Mouse (Mus musculus): ENCODE results near the gene Serpinb11.

The Serpinb11 gene

DNA sequence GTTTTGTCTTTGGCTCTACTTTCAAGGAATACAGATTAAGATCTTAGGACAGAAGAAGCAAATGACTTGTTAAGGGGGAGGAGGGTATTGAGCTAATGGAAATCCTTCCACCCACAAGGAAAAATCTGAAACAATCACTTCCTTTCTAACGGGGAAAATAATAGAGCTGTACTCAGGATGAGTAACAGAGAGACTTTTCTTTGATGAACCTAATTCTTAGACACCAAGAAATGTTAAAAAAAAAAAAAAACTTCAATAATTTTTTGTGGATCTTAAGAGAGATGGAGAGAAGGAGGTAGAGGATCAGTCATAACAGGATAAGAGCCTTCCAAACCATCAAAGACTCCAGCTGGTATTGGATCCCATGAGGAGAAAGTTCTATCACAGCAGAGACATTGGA, at the start of gene Serpinb11:
TSS of gene Serpinb11 (plus strand) at position 301 of the 400 bp plus-strand sequence.
- DNase-seq (ENCODE audit: low spot score in 2 of 2) = no peak

DNA sequence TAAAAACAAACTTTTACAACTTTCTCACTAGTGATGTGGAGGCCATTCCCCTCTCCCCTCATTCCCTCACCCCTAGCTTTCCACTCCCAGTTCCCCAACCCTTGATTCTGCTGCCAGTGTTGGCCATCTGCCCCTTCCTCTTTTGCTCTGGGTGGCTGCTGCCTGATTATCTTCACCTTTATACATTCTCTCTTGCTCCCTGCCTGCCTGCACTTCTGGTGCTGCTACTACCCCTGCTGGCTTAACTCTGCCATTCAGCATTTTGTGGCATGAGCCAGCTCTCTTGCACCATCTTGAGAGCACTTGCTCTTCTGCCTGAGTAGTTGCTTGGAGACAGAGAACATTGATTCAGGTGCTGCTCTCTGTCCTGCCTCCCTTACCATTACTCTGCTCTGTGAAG, 15.0 kb upstream of the Serpinb11 start:
- DNase-seq (ENCODE audit: low spot score in 2 of 2) = no peak

DNA sequence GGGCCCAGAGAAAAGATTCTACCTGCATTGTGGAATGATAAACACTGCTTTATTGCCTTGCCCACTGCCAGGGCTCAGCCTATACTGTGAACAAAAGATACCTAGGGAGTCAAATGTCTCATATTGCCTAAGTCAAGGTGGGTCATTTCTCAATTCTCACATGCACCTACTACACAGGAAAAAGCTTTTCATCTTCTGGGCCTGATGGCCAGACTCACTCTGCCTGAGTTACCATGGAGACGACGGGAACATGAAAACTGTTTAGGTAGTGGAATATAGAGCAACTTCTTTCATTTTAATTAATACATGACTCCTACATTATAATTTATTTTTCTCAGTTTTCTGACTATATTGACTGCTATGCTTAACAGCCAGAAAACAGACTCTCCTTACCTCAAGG, 14.2 kb upstream of the Serpinb11 start:
- no peak for DNase-seq (ENCODE audit: low spot score in 2 of 2)

DNA sequence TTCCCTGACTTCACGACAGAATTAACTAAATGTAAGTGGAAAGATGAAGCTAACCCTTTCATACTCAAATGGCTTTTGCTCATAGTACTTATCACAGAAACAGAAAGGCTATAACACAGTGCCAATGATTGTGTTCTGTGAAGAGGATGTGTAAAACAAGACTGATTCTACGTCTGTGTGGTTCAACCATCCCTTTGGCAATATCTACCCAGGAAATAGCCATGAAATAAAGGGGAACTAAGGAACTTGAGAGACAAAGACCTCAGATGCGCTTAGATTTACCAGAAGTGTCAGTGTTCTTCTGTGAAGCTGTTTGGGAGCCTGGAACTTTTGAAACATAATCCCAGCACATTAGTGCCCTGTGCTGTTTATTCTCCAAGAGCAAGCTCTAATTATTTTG, 10.6 kb upstream of the Serpinb11 start:
- no peak for DNase-seq (ENCODE audit: low spot score in 2 of 2)

DNA sequence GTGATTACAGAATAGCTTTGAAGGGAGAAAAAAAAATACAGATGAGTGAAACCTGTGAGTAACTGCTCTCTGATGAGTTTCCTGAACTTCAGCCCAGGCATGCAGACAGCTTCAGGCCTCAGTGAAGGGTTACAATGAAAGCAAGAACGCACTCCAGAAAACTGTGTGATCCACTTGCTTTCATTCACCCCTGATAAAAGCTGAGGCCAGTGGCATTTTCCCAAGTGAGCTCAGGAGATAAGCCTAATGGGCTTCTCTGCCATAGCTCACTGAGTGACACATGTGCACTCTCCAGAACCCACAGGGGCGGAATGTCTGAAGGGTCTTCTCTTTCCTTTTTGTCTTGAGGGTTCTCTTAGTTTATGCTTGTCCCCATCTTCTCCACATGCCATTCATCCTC, 9.9 kb upstream of the Serpinb11 start:
- DNase-seq (ENCODE audit: low spot score in 2 of 2) = no peak

DNA sequence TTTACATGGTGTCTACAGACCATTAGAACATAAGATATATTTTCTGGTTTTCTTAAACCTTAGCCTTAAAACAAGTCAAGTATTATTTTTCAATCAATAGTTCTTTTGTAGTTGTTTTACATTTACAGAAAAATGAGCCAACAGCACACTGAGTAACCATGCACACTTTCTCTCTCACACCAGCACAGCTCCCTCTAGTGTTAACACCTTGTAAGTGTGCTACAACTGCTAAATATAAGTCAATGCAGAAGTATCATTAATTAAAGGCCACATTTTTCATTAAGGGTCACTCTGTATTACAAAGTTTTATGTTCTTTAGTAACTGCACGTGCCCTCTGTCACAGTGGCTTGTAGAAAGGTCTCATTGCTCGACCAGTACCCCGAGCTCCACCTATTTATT, 8.0 kb upstream of the Serpinb11 start:
- DNase-seq (ENCODE audit: low spot score in 2 of 2) = no peak

DNA sequence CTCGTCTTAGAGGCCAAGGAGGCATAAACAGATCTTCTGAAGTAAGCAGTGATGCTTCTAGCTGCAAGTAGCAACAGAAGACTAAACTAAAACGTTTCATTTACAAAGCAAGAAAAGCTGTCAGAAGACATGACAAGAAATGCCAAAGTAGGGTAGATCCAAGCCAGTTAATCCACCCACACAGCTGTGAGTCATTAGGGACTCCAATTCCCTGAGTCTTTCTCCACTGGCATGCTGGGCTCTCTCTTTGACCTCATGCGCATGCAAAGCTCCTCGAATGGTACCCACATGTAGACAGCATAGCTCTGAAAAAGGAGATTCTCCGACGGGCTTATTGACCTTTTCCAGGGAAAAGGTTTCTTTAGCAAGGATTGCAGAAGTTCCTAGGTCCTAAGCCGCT, 5.0 kb downstream of the Serpinb11 start:
- no peak for DNase-seq (ENCODE audit: low spot score in 2 of 2)

DNA sequence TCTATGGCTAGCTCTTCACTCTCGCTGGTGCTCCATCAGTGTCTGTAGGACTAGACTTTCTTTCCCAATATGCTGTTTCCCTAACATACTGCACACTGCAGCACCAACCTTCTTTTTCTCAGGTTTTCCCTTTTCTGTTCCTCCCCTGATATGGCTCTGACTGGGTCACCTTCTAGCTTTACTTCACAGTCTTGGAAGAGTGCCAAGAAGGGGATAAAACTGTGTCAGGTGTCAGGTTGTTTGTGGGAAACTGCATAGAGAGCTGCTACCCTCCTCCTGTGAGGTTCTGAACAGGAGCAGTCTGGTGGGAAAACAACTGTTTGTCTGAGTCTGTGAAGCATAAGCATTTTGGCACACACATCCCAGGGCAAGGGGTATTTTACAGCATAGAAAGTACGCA, 7.9 kb downstream of the Serpinb11 start:
- no peak for DNase-seq (ENCODE audit: low spot score in 2 of 2)

DNA sequence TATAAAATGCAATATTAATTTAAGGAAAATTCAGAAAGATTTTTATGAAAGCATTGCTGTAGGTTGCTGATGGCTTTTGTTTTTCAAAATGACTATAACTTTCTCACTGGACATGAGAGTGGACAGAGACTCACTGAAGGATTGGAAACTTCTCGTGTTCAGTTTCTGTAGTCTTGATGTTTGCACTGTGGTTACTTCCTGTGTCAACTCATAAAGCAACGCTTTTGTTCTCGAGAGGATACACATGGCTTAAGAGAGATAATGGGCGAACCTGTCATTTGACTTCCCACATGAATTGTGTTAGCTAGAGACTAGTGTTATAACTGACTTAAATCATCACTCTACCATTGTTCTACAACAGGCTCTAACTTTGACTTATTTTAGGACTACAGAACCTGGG, 16.0 kb downstream of the Serpinb11 start:
- no peak for DNase-seq (ENCODE audit: low spot score in 2 of 2)

DNA sequence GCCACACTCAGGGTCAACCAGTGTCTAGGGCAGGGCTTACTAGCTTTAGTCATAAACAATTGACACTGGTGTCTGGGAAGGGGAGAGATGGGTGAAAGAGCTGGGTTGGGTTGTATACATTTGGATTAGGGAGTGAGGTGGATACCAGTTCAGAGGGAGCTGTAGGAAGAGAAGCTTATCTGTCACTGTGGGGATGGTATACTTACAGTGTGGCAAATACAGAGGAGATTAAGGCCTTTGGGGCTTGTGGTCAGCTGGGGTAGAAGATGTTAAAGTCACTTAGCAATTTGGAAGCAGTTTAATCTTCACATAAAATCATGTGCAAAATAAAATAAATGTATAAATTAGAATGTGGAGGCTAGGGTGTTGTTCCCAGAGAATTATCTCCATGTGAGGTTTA, 17.4 kb downstream of the Serpinb11 start:
- no peak for DNase-seq (ENCODE audit: low spot score in 2 of 2)

DNA sequence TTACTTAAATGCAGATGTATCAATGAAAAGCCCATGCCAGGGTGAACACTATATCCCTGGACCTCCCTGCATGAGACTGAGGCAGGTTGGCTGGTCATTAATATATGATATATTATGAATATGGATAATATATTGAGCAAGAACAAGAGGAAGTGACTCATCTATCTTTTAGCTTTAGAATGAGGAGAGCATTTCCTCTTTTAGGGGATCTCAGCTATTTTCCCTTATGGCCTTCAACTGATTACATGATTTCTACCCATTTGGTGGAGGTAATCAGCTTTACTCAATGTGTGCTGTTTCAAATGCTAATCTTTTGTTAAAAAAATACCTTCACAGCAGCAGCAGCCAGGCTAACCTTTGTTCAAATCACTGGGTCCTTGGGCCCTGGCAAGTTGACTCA, 20.5 kb downstream of the Serpinb11 start:
- no peak for DNase-seq (ENCODE audit: low spot score in 2 of 2)

DNA sequence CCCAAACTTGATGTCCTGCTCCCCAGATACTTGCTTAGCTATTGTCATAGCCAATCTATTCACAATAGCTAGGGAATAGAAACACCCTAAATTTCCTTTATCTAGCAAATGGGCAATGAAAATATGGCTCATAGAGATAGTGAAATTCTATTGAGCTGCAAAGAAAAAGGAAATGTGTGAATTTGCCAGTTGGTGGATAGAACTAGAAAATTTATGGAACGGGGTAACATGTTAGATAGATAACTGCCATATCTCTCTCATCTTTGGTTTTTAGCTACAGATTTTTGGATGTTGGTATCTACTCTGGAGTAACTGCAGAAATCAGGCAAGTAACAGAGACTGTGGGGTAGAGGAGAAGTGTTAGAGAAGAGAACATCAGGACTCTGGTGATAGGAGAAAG, 21.4 kb downstream of the Serpinb11 start:
- no peak for DNase-seq (ENCODE audit: low spot score in 2 of 2)

DNA sequence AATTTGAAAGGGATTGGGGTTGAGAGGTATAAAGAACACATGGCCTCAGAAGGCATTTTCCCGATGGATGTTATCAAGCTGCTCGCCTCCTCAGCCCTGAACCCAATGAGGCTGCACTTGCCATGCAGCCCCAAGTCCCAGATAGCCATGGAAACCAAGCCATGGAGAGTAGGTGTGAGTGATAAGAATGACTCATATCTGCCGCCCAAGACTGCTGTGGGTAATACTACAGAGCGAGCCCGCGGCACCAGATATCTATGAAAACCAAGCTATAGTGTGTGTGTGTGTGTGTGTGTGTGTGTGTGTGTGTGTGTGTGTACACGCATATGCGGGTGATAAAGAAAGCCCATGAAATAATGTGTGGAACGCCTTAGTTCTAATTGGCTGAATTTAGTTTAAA, 23.5 kb downstream of the Serpinb11 start:
- DNase-seq (ENCODE audit: low spot score in 2 of 2) = no peak

DNA sequence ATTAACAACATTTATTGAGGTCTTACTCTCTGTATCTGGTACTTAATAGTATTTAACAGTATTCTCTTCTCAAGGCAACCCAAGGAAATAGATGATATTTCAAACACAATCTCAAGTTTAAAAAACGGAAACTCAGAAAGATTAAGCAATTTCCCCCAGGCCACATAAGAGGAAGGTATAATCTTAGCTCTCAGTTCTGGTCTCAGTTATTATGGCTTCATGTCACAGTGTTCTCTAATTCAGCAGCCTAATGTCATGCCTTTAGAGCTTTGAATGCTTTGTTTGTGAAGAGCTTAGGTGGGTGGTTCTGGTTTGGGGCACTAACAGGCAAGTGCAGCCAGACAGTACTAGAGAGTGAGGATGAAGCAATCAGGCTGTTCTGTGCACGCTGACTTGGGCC, 28.8 kb downstream of the Serpinb11 start:
- no peak for DNase-seq (ENCODE audit: low spot score in 2 of 2)

DNA sequence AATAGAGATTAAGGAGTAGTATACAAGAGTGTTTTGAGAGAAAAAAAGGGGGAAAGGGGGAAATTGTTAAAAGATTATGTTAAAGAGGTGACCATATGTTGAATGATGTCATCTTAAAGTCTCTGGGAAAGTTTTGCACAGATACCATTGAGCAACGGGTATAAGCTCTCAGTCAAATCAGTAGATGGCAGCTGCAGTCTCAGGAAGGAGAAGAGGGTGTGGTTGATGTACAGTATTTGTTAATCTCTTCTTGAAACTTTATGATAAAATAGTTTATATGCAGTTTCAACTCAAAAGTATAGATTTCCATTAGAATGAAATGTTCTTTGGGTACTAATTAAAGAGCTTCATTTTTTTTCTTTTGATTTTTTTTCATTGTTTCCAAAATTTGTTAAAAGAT, 36.5 kb downstream of the Serpinb11 start:
- DNase-seq (ENCODE audit: low spot score in 2 of 2) = no peak

DNA sequence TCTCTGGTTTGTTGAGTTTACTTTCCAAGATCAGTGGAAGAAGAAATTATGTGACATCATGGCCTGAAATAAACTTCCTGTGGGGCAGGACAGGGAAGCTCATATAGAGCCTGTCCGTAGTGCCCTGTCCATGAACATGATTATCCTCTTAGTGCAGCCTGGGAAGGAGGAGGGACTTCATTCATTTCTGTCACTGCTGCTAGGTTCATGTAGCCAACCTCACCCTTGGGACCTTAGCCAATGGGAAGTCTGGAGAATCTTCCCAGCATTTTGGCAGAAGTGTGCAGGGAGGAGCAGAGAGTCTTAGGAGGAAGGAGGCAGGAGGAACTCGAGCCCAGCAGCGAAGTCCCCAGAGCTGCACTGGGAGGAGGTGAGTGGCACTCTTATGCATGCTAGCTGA, 38.4 kb downstream of the Serpinb11 start, which contains the start of gene Serpinb7:
TSS of gene Serpinb7 (plus strand) at position 301 of the 400 bp plus-strand sequence.
- DNase-seq (ENCODE audit: low spot score in 2 of 2) = no peak

DNA sequence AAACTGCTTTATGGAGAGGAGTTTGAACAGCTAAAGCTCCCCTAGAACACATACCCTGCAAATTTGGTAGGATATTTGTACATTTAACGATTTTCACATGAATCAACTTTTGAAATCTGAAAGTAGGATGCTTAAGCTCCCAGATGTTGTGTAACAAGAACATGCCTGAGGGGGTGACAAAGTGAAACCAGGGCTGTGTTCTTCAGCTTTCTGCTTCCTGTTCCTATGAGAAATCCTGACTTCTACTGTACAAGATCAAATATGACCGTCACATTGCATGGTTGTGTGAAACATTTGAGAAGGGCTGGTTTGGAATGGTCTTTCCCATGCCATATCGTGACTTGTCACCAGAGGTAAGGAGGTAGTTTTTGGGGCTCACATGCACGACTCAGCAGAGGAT, 41.1 kb downstream of the Serpinb11 start:
- no peak for DNase-seq (ENCODE audit: low spot score in 2 of 2)

DNA sequence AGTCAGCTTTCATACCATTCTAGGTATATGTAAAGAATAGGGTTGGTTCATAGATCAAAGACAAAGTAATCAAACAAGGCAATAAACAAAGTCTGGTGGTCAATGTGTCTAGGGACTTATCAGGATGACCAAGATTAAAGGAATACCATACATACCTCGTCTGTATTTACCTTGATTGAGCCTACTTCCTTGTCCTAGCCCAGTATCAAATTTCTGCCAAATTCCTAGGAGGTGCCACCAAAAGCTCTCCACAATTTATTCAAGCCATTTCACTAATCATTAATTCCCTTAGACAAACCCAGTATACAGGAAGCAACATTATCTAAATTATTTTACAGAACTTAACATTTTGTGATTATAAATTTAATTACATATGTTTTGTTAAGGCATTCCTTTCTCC, 53.7 kb downstream of the Serpinb11 start:
- DNase-seq (ENCODE audit: low spot score in 2 of 2) = no peak

DNA sequence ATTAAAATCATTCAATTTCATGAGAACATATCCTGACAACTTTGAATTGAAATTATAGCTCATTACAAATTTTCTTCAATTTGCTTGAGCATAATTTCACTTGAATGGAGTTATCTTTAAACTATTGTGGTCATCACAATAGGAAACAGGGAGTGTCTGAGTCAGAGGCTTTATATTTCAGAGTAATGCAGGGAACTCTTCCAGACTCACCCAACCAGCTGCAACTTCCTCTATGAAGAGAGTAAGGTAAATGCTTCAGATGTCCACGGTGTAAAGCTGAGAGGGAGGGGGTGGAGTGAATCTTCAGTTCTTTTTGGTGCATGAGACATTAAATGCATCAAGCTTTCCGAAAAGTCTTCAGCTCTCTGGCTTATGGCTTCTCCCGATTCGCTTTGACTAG, 61.5 kb downstream of the Serpinb11 start:
- no peak for DNase-seq (ENCODE audit: low spot score in 2 of 2)

Data from urinary bladder, postnatal 36 days (tissue).